Mouse (Mus musculus) left cerebral cortex, adult 11 months (tissue): ENCODE data around the gene Eif5a.

Experiments used
- DNase-seq: peaks from one replicate; pipeline ENCODE4 v3.0.0; 2022; ENCODE audit warnings: low spot score

Gene Eif5a

GRCm38 (mm10) chr11:69876867-69877266 is 44.9 kb downstream of the Eif5a start:
- no peak for DNase-seq

- DNase-seq, result no peak
Measured at GRCm38 (mm10) chr11:69876186-69876585, 45.6 kb downstream of the Eif5a start.

- no peak for DNase-seq
Measured at GRCm38 (mm10) chr11:69872451-69872850, 49.3 kb downstream of the Eif5a start.

- DNase-seq, result no peak
Measured at GRCm38 (mm10) chr11:69871822-69872221, 49.9 kb downstream of the Eif5a start.

GRCm38 (mm10) chr11:69870289-69871069 is 51.3 kb downstream of the Eif5a start:
- DNase-seq, result no peak

- no peak for DNase-seq
Measured at GRCm38 (mm10) chr11:69867335-69867734, 54.4 kb downstream of the Eif5a start.
